Mouse (Mus musculus) spleen, adult 2 months (tissue): ENCODE results near the gene Dnm2.

Experiments
- CTCF ChIP-seq: fragments of 200-500 bp; IDR thresholded peaks from 2 replicates; pipeline ENCODE4 v1.5.1; 2011; ENCODE audit warnings: mild to moderate bottlenecking, inconsistent platforms; ENCODE audit not compliant: insufficient read depth, insufficient read length, insufficient replicate concordance; ENCODE audit errors: extremely low read depth
- POLR2A ChIP-seq: fragments of 200-500 bp; IDR thresholded peaks from 2 replicates; pipeline ENCODE4 v1.6.1; 2011; ENCODE audit warnings: low read depth, low read length, inconsistent platforms

- TF ChIP-seq CTCF = no peak
- no peak for TF ChIP-seq POLR2A
These were observed 132.3 kb downstream of the Dnm2 start for GRCm38 (mm10) chr9:21556996-21557395.
